Mouse (Mus musculus) MEL (cell line): Measurements from ENCODE around the gene Ccdc117. TPM values are rescaled to one million over a fixed set of nuclear protein-coding genes. Genes with fewer than 3 reads are reported as not detected.
A peak's percentile ranks its signal among the peaks of the same experiment; 100 is the strongest.
"Not testable (repeated sequence)": the region's sequence is repeated elsewhere in the genome, so short reads cannot be mapped to it uniquely, and the experiment has no call there.

Experiments
- DNase-seq: peaks from one replicate; pipeline ENCODE4 v3.0.0; 2011; ENCODE audit warnings: low read depth, low spot score
- H3K27ac ChIP-seq: 2 replicates; pipeline ENCODE4 v1.5.1; 2012; ENCODE audit warnings: low read depth, mild to moderate bottlenecking, control low read depth, low read length, moderate library complexity; ENCODE audit not compliant: control insufficient read depth
- H3K27me3 ChIP-seq, 2 experiments: fragments of 150-350 bp in 1 of 2; sonication (generic) in 1 of 2; 2 replicates each; pipeline ENCODE4 v1.6.1; 2012; ENCODE audit warnings: low read length in 2 of 2, mild to moderate bottlenecking in 2 of 2, improper control_type of control experiment in 1 of 2, moderate library complexity in 1 of 2; ENCODE audit not compliant: insufficient read depth in 2 of 2, control insufficient read depth in 1 of 2
- H3K36me3 ChIP-seq, 2 experiments: 2 replicates each; pipeline ENCODE4 v1.6.1; 2012 to 2014; ENCODE audit warnings: low read length in 2 of 2, improper control_type of control experiment in 1 of 2, inconsistent platforms in 1 of 2, mild to moderate bottlenecking in 1 of 2; ENCODE audit not compliant: insufficient read depth in 2 of 2, control insufficient read depth in 1 of 2
- H3K4me1 ChIP-seq, 2 experiments: fragments of 150-350 bp in 1 of 2; sonication (generic) in 1 of 2; 2 replicates each; pipeline ENCODE4 v1.6.1; 2012; ENCODE audit warnings: low read length in 2 of 2, improper control_type of control experiment in 1 of 2, mild to moderate bottlenecking in 1 of 2; ENCODE audit not compliant: insufficient read depth in 2 of 2, control insufficient read depth in 1 of 2
- H3K4me3 ChIP-seq, 2 experiments: fragments of 150-350 bp in 1 of 2; sonication (generic) in 1 of 2; 2 replicates each; pipeline ENCODE4 v1.5.1; 2012; ENCODE audit warnings: low read depth in 2 of 2, low read length in 2 of 2, mild to moderate bottlenecking in 2 of 2, moderate library complexity in 2 of 2, control low read depth in 1 of 2, improper control_type of control experiment in 1 of 2; ENCODE audit not compliant: control insufficient read depth in 1 of 2, insufficient read depth in 1 of 2
- H3K79me2 ChIP-seq: 2 replicates; pipeline ENCODE4 v1.6.1; 2012; ENCODE audit warnings: mild to moderate bottlenecking, low read length, moderate library complexity; ENCODE audit not compliant: control insufficient read depth, poor library complexity, insufficient read depth
- H3K9ac ChIP-seq: 2 replicates; pipeline ENCODE4 v1.6.1; 2012; ENCODE audit warnings: low read depth, mild to moderate bottlenecking, control low read depth, low read length, moderate library complexity; ENCODE audit not compliant: control insufficient read depth, poor library complexity, severe bottlenecking
- H3K9me3 ChIP-seq: fragments of 150-350 bp; sonication (generic); replicated peaks from 2 replicates; pipeline ENCODE4 v1.6.1; 2012; ENCODE audit warnings: mild to moderate bottlenecking, low read length, improper control_type of control experiment, moderate library complexity; ENCODE audit not compliant: insufficient read depth
- ELF1 ChIP-seq: IDR thresholded peaks from 2 replicates; pipeline ENCODE4 v1.6.1; 2014; ENCODE audit warnings: low read depth, mild to moderate bottlenecking, inconsistent platforms, low read length, improper control_type of control experiment, moderate library complexity
- EP300 ChIP-seq, 2 experiments: IDR thresholded peaks; 2 replicates each; pipeline ENCODE4 v1.6.1; 2011; ENCODE audit warnings: improper control_type of control experiment in 2 of 2, low read length in 2 of 2, low read depth in 1 of 2, mild to moderate bottlenecking in 1 of 2
- GABPA ChIP-seq: IDR thresholded peaks from 2 replicates; pipeline ENCODE4 v1.6.1; 2012; ENCODE audit warnings: low read depth, mild to moderate bottlenecking, inconsistent platforms, low read length, improper control_type of control experiment, moderate library complexity
- JUND ChIP-seq: IDR thresholded peaks from 2 replicates; pipeline ENCODE4 v1.6.1; 2011; ENCODE audit warnings: low read depth, mild to moderate bottlenecking, improper control_type of control experiment, low read length
- KAT2A ChIP-seq: conservative IDR thresholded peaks from 2 replicates; pipeline ENCODE4 v1.6.1; 2012; ENCODE audit warnings: low read depth, low read length, improper control_type of control experiment, inconsistent platforms
- MAFK ChIP-seq: IDR thresholded peaks from 2 replicates; pipeline ENCODE4 v1.6.1; 2011; ENCODE audit warnings: low read depth, mild to moderate bottlenecking, low read length, improper control_type of control experiment, borderline replicate concordance
- MAZ ChIP-seq: IDR thresholded peaks from 2 replicates; pipeline ENCODE4 v1.6.1; 2012; ENCODE audit warnings: low read depth, mild to moderate bottlenecking, inconsistent platforms, low read length, improper control_type of control experiment
- MEF2A ChIP-seq: IDR thresholded peaks from 2 replicates; pipeline ENCODE4 v1.6.1; 2014; ENCODE audit warnings: low read depth, mild to moderate bottlenecking, inconsistent platforms, low read length, improper control_type of control experiment; ENCODE audit not compliant: poor library complexity, insufficient replicate concordance, severe bottlenecking; ENCODE audit errors: extremely low read depth
- MYB ChIP-seq: IDR thresholded peaks from 2 replicates; pipeline ENCODE4 v1.6.1; 2011; ENCODE audit warnings: mild to moderate bottlenecking, low read depth, low read length, improper control_type of control experiment
- NELFE ChIP-seq: IDR thresholded peaks from 2 replicates; pipeline ENCODE4 v1.6.1; 2011; ENCODE audit warnings: low read depth, low read length, improper control_type of control experiment
- POLR2A ChIP-seq, 2 experiments: IDR thresholded peaks; 2 replicates each; pipeline ENCODE4 v1.6.1; 2011 to 2012; ENCODE audit warnings: low read length in 2 of 2, mild to moderate bottlenecking in 2 of 2, control low read depth in 1 of 2, improper control_type of control experiment in 1 of 2, low read depth in 1 of 2, moderate library complexity in 1 of 2; ENCODE audit not compliant: control insufficient read depth in 1 of 2, insufficient read depth in 1 of 2, poor library complexity in 1 of 2
- POLR2AphosphoS5 ChIP-seq: IDR thresholded peaks from 2 replicates; pipeline ENCODE4 v1.6.1; 2012; ENCODE audit warnings: low read depth, borderline replicate concordance, mild to moderate bottlenecking, inconsistent platforms, low read length, moderate library complexity, mixed read lengths
- RAD21 ChIP-seq: IDR thresholded peaks from 2 replicates; pipeline ENCODE4 v1.6.1; 2011; ENCODE audit warnings: mild to moderate bottlenecking, low read depth, low read length, improper control_type of control experiment
- SIN3A ChIP-seq: IDR thresholded peaks from 2 replicates; pipeline ENCODE4 v1.6.1; 2012; ENCODE audit warnings: low read length, improper control_type of control experiment, inconsistent platforms
- SMC3 ChIP-seq: IDR thresholded peaks from 2 replicates; pipeline ENCODE4 v1.6.1; 2011; ENCODE audit warnings: low read depth, low read length, improper control_type of control experiment
- TBP ChIP-seq: IDR thresholded peaks from 2 replicates; pipeline ENCODE4 v1.8.0; 2011; ENCODE audit warnings: low read depth, low read length, improper control_type of control experiment
- UBTF ChIP-seq: IDR thresholded peaks from 2 replicates; pipeline ENCODE4 v1.6.1; 2012; ENCODE audit warnings: low read depth, mild to moderate bottlenecking, inconsistent platforms, low read length, improper control_type of control experiment, moderate library complexity, borderline replicate concordance; ENCODE audit not compliant: insufficient read depth
- USF1 ChIP-seq: IDR thresholded peaks from 2 replicates; pipeline ENCODE4 v1.6.1; 2014; ENCODE audit warnings: low read depth, mild to moderate bottlenecking, inconsistent platforms, low read length, improper control_type of control experiment, moderate library complexity
- USF2 ChIP-seq, 2 experiments: IDR thresholded peaks; 2 replicates each; pipeline ENCODE4 v1.6.1; 2011 to 2012; ENCODE audit warnings: improper control_type of control experiment in 2 of 2, low read length in 2 of 2, borderline replicate concordance in 1 of 2, inconsistent platforms in 1 of 2, low read depth in 1 of 2, mild to moderate bottlenecking in 1 of 2; ENCODE audit not compliant: insufficient read depth in 1 of 2
- ZKSCAN1 ChIP-seq: IDR thresholded peaks from 2 replicates; pipeline ENCODE4 v1.6.1; 2012; ENCODE audit warnings: low read depth, mild to moderate bottlenecking, inconsistent platforms, low read length, improper control_type of control experiment, moderate library complexity
- ZMIZ1 ChIP-seq: IDR thresholded peaks from 2 replicates; pipeline ENCODE4 v1.6.1; 2012; ENCODE audit warnings: low read depth, mild to moderate bottlenecking, inconsistent platforms, low read length, improper control_type of control experiment, moderate library complexity
- ZNF384 ChIP-seq: IDR thresholded peaks from 2 replicates; pipeline ENCODE4 v1.6.1; 2012; ENCODE audit warnings: low read depth, mild to moderate bottlenecking, inconsistent platforms, low read length, improper control_type of control experiment
- polyA plus RNA-seq, 2 experiments: library from polyadenylated mRNA; stranded (reverse) in 1 of 2; unstranded in 1 of 2; fragments of >175 nt in 1 of 2; fragments of >200 nt in 1 of 2; gene quantifications; 2 replicates each; pipeline versions ENCODE4 v1.2.1 to v1.2.4; 2012; ENCODE audit warnings: low replicate concordance in 2 of 2, low read depth in 1 of 2; ENCODE audit not compliant: insufficient read length in 2 of 2, insufficient read depth in 1 of 2, missing spikeins in 1 of 2
- total RNA-seq: library from RNA; depleted of rRNA; stranded (reverse); fragments of 300-350 nt; gene quantifications from 2 replicates; pipeline ENCODE4 v1.2.3, GENCODE M21; 2012

Ccdc117 gene
- total and polyA plus RNA-seq, 3 experiments: 19.4 to 35.4 TPM; not detected in 1

DNA sequence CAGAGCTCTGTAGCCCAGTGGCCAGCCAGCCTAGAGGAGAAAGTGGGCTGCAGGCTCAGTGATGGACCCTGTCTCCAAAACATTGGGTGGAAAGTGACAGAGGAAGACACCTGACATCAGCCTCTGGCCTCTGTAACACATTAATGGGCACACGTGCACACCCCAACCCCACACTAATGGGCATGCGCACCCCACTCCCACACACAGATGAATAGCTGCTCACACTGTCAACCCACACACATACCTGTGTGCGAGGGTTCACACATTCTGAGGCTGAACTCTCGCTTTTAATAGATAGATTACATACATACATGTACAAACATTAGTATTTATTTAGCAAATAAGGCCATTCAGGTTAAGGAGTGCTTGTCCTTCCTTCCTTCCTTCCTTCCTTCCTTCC lies 27.9 kb downstream of the Ccdc117 start:
- DNase-seq: no peak
- no peak for TF ChIP-seq UBTF
- no peak for TF ChIP-seq GABPA
- TF ChIP-seq KAT2A: no peak
- no peak for TF ChIP-seq POLR2A (IDR thresholded peaks at IDR 0.05; ENCODE audit: control insufficient read depth in 1 of 2, insufficient read depth in 1 of 2, low read depth in 1 of 2, low read length in 2 of 2, poor library complexity in 1 of 2)
- TF ChIP-seq ZKSCAN1: no peak
- no peak for TF ChIP-seq JUND
- TF ChIP-seq MAFK: no peak
- TF ChIP-seq TBP: no peak
- Histone ChIP-seq H3K9ac (no peak overlapping the region), H3K9me3 (no peaks in the 10 kb centered on the region), H3K36me3 (peaks cover 0 to 7% of the 10 kb centered on the region in 2 experiments; a peak in 1 of 4 replicates), H3K27ac (no peak overlapping the region), H3K4me1 (peaks cover 0 to 18% of the 10 kb centered on the region in 2 experiments), H3K4me3 (no peak overlapping the region), H3K79me2 (no peaks in the 10 kb centered on the region), H3K27me3 (no peaks in the 10 kb centered on the region)

DNA sequence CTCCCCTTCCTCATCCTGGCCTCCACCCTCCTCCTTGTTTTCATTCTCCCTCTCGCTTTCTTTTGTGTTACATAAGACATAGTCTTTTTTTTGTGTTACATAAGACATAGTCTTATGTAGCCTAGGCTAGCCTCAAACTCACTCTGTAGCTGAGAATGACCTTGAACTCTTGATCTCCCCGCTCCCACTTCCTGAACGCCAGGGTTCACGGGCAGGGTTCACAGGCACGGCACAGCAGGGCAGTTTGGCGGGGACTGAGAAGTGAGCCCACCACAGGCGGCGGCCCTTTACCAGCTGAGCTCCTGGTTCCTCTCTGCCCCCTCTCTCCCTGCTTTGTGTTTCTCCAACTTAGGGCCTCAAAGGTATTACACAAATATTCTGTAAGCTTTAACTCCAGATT lies 29.0 kb downstream of the Ccdc117 start:
- no peak overlapping the region for H3K4me3 ChIP-seq
- no peak overlapping the region for H3K27ac ChIP-seq
- no peak overlapping the region for H3K9ac ChIP-seq
- TF ChIP-seq ZNF384 (no peak), ZMIZ1 (no peak), RAD21 (no peak), KAT2A (no peak), ZKSCAN1 (no peak), MEF2A (no peak), MYB (no peak), GABPA (no peak)
- H3K9me3 ChIP-seq: no peaks in the 10 kb centered on the region
- H3K4me1 ChIP-seq: peaks cover 0 to 25% of the 10 kb centered on the region in 2 experiments
- H3K79me2 ChIP-seq: no peaks in the 10 kb centered on the region
- H3K36me3 ChIP-seq: peaks cover 0 to 7% of the 10 kb centered on the region in 2 experiments; a peak in 1 of 4 replicates
- no peaks in the 10 kb centered on the region for H3K27me3 ChIP-seq
- DNase-seq: no peak

DNA sequence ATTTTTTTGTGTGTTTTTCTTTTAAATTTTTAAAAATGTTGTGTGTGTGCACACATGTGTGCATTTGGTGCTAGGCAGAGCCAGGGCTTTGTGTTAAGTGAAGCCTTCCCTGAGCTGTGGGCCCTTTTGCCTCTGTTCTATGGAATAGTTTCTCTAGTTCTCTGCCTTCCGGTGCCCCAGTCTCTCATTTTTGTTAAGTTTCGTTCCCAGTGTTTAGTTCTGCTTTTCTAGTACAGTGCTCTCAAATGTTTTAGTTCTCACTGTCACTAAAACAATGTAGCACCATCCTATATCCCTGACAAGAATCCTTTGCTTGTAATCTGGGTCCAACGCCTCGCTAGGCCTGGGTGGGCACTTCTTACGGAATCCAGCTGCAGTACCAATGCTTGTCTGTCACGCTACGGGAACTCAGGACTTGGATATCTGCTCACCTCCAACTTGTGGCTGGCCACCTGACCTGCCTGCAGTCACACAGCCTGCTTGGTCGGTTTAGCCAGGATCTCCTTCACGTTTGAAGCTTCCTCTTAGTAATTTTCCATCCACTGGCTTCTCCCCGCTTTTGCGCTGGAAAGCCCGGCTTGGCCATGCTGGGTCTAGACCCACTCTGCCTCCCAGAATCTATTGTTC lies 29.8 kb downstream of the Ccdc117 start:
- no peaks in the 10 kb centered on the region for H3K27me3 ChIP-seq
- H3K9ac ChIP-seq: peak overlapping the region; percentile 34
- no peak overlapping the region for H3K4me3 ChIP-seq

DNA sequence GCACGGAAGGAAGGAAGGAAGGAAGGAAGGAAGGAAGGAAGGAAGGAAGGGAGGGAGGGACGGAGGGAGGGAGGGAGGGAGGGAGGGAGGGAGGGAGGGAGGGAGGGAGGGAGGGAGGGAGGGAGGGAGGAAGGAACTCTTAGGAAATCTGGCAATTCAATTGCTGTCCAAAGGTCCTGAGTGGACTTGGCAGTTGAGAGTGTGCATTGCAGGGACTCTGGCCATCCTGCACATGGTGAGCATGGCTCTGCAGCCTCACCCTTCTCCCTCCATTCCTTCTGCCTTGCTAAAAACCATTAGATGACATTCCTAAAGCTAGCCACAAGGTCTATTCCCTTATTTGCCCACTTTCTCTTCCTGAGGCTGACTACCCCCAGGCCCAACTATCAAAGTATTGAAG lies 31.3 kb downstream of the Ccdc117 start:
- H3K27ac ChIP-seq, H3K9ac ChIP-seq, H3K4me3 ChIP-seq, H3K9me3 ChIP-seq, DNase-seq, H3K79me2 ChIP-seq, H3K36me3 ChIP-seq, H3K27me3 ChIP-seq: not testable (repeated sequence)
- H3K4me1 ChIP-seq: peaks cover 0 to 27% of the 10 kb centered on the region in 2 experiments

More for the DNA sequence above, 29.8 kb downstream of the Ccdc117 start:
- Histone ChIP-seq H3K36me3 (peaks cover 0 to 7% of the 10 kb centered on the region in 2 experiments; a peak in 1 of 4 replicates), H3K27ac (peak overlapping the region; percentile 17; the same call in 1 of the 2 replicates), H3K9me3 (no peaks in the 10 kb centered on the region), H3K79me2 (no peaks in the 10 kb centered on the region), H3K4me1 (peaks cover 0 to 25% of the 10 kb centered on the region in 2 experiments)
- peak; percentile 60 for DNase-seq
- TF ChIP-seq NELFE (no peak), EP300 (IDR thresholded peaks at IDR 0.05; ENCODE audit: low read depth in 1 of 2, low read length in 2 of 2) (no peak), SMC3 (no peak), SIN3A (peak; percentile 38; the same call in 1 of the 2 replicates), POLR2AphosphoS5 (no peak), MAZ (no peak), ELF1 (no peak), USF2 (IDR thresholded peaks at IDR 0.05; ENCODE audit: borderline replicate concordance in 1 of 2, insufficient read depth in 1 of 2, low read depth in 1 of 2, low read length in 2 of 2) (no peak), USF1 (peak; percentile 61; the same call in 1 of the 2 replicates)
